32 mouse cellular contexts compared by ENCODE assay signal in genomic region chr10:44609187-44609586, GRCm38 (mm10).
DNase-seq lines count a peak whose midpoint lies in the region; ATAC-seq and TF ChIP-seq lines count a peak whose summit lies in the region.
"Had no signal": no experiment of that assay in that cellular context is flagged by ENCODE, and none has a peak within 500 bp of the region (broad histone marks: within the 10 kb centered on the region; RNA-seq: fewer than 3 reads in every experiment).

No protein-coding gene starts in this region.

- no peaks in the 10 kb centered on the region for H3K9me3 ChIP-seq in liver, postnatal 0 days (ENCODE audit: low read length)
- no peaks in the 10 kb centered on the region for H3K9me3 ChIP-seq in midbrain, embryonic 10.5 days (replicated peaks)
- H3K9me3 ChIP-seq: embryonic facial prominence, embryonic 12.5 days; forebrain, embryonic 10.5 days; heart, embryonic 13.5 days; intestine, embryonic 15.5 days; limb, embryonic 12.5 days; liver, embryonic 15.5 days; lung, embryonic 15.5 days; midbrain, embryonic 13.5 days; neural tube, embryonic 13.5 days had no signal

- no peaks in the 10 kb centered on the region for H3K27me3 ChIP-seq in liver, postnatal 0 days (ENCODE audit: insufficient read depth, low read length)
- H3K27me3 ChIP-seq in midbrain, embryonic 10.5 days (ENCODE audit: low read depth, poor library complexity, severe bottlenecking): no peaks in the 10 kb centered on the region
- H3K27me3 ChIP-seq: embryonic facial prominence, embryonic 12.5 days; heart, embryonic 13.5 days; intestine, embryonic 15.5 days; liver, embryonic 15.5 days; lung, embryonic 15.5 days; midbrain, embryonic 13.5 days; neural tube, embryonic 13.5 days had no signal

- no peaks in the 10 kb centered on the region for H3K36me3 ChIP-seq in liver, postnatal 0 days (replicated peaks; ENCODE audit: insufficient read depth, low read length)
- no peaks in the 10 kb centered on the region for H3K36me3 ChIP-seq in midbrain, embryonic 10.5 days
- H3K36me3 ChIP-seq: embryonic facial prominence, embryonic 12.5 days; forebrain, embryonic 10.5 days; heart, embryonic 13.5 days; intestine, embryonic 15.5 days; limb, embryonic 12.5 days; liver, embryonic 15.5 days; lung, embryonic 15.5 days; midbrain, embryonic 13.5 days; neural tube, embryonic 13.5 days had no signal

- no peak overlapping the region for H3K4me2 ChIP-seq in liver, postnatal 0 days (ENCODE audit: low read depth, low read length)
- H3K4me2 ChIP-seq: embryonic facial prominence, embryonic 12.5 days; heart, embryonic 13.5 days; intestine, embryonic 15.5 days; limb, embryonic 12.5 days; liver, embryonic 15.5 days; lung, embryonic 15.5 days; midbrain, embryonic 13.5 days; neural tube, embryonic 13.5 days had no signal

- H3K9ac ChIP-seq in liver, postnatal 0 days (replicated peaks): no peak overlapping the region
- H3K9ac ChIP-seq: embryonic facial prominence, embryonic 12.5 days; heart, embryonic 13.5 days; intestine, embryonic 15.5 days; limb, embryonic 12.5 days; liver, embryonic 15.5 days; lung, embryonic 15.5 days; midbrain, embryonic 13.5 days; neural tube, embryonic 13.5 days had no signal

- no peak for ATAC-seq in liver, postnatal 0 days
- ATAC-seq: forebrain, embryonic 16.5 days; hindbrain, embryonic 16.5 days; intestine, embryonic 15.5 days; midbrain, embryonic 13.5 days had no signal

- peaks cover 14% of the 10 kb centered on the region for H3K4me1 ChIP-seq in liver, postnatal 0 days (ENCODE audit: insufficient read depth)
- H3K4me1 ChIP-seq in midbrain, embryonic 10.5 days: no peaks in the 10 kb centered on the region
- H3K4me1 ChIP-seq: embryonic facial prominence, embryonic 12.5 days; forebrain, embryonic 10.5 days; heart, embryonic 13.5 days; intestine, embryonic 15.5 days; midbrain, embryonic 13.5 days; neural tube, embryonic 13.5 days had no signal

- H3K4me3 ChIP-seq in liver, postnatal 0 days (ENCODE audit: low read depth, low read length): no peak overlapping the region
- H3K4me3 ChIP-seq in midbrain, embryonic 10.5 days: no peak overlapping the region
- H3K4me3 ChIP-seq: embryonic facial prominence, embryonic 12.5 days; forebrain, embryonic 10.5 days; gastrocnemius, adult 2 months; heart, embryonic 13.5 days; intestine, embryonic 15.5 days; left cerebral cortex, adult 2 months; limb, embryonic 12.5 days; liver, embryonic 15.5 days; lung, embryonic 15.5 days; midbrain, embryonic 13.5 days; neural tube, embryonic 13.5 days had no signal

- TF ChIP-seq CTCF in liver, postnatal 0 days (IDR thresholded peaks at IDR 0.05; ENCODE audit: low read depth): no peak

- H3K27ac ChIP-seq in liver, postnatal 0 days (ENCODE audit: low read depth): no peak overlapping the region
- no peak overlapping the region for H3K27ac ChIP-seq in midbrain, embryonic 10.5 days (replicated peaks)
- H3K27ac ChIP-seq: embryonic facial prominence, embryonic 12.5 days; forebrain, embryonic 10.5 days; gastrocnemius, adult 2 months; heart, embryonic 13.5 days; intestine, embryonic 15.5 days; left cerebral cortex, adult 2 months; limb, embryonic 12.5 days; liver, embryonic 15.5 days; lung, embryonic 15.5 days; midbrain, embryonic 13.5 days; neural tube, embryonic 13.5 days had no signal

- peak; percentile 63 for TF ChIP-seq EP300 in liver, postnatal 0 days (IDR thresholded peaks at IDR 0.05; ENCODE audit: low read depth)

- peak; percentile 7 for DNase-seq in CD4-positive helper T cell, adult 2 months (ENCODE audit: low read depth, low spot score)
- DNase-seq in MEL-GATA-1-ER (ENCODE audit: extremely low read depth, low read depth) (peak; percentile 60), liver (peak; percentile 19)
- no peak for DNase-seq in liver, postnatal 0 days
- no peak for DNase-seq in right cerebral cortex, postnatal 10 days (ENCODE audit: low spot score in 2 of 2)
- DNase-seq in thymus, postnatal 10 days (ENCODE audit: low spot score in 2 of 2): no peak
- DNase-seq in midbrain, embryonic 10.5 days (ENCODE audit: low spot score): no peak
- DNase-seq in adrenal gland, postnatal 4 days (ENCODE audit: low spot score in 2 of 2): no peak
- DNase-seq: adrenal gland, postnatal 25 days; cerebellum, adult 8-10 months; cerebellum, postnatal 36 days; embryo, embryonic 11 days; gastrocnemius, adult 2 months; heart, postnatal 10 days; kidney, adult 9 months; kidney, postnatal 10 days; layer of hippocampus, adult 9-11 months; right cerebral cortex, postnatal 14 days; thymus, adult 18-20 months; thymus, postnatal 36 days had no signal

- WGBS in liver, postnatal 0 days (ENCODE audit: insufficient replicate concordance): 42% methylated on average over 6 of the region's 6 CpGs
- WGBS in midbrain, embryonic 10.5 days: 80% methylated on average over 6 of the region's 6 CpGs

Comparison
In these comparisons a context has a peak if more than half of its experiments do, and no peak if none do; other contexts are left out.
1. DNase-seq: peak in CD4-positive helper T cell, adult 2 months (single experiment), MEL-GATA-1-ER (single experiment) and liver (single experiment); none in liver, postnatal 0 days (single experiment), right cerebral cortex, postnatal 10 days (0 of 2), thymus, postnatal 10 days (0 of 2), midbrain, embryonic 10.5 days (single experiment) and adrenal gland, postnatal 4 days (0 of 2).